Mouse (Mus musculus) macrophage (primary cell): ENCODE data around the gene Rsph1. TPM values are rescaled to one million over a fixed set of nuclear protein-coding genes. Genes with fewer than 3 reads are reported as not detected.

Source experiments
- H3K27ac ChIP-seq: fragments of 350-480 bp; formaldehyde crosslinking; 2 replicates; pipeline ENCODE4 v1.9.0; 2021
- H3K36me3 ChIP-seq: fragments of 350-480 bp; formaldehyde crosslinking; 2 replicates; pipeline ENCODE4 v1.9.0; 2021; ENCODE audit errors: inconsistent target
- H3K4me3 ChIP-seq: fragments of 350-480 bp; formaldehyde crosslinking; 2 replicates; pipeline ENCODE4 v1.9.0; 2021; ENCODE audit errors: inconsistent target
- H3K79me2 ChIP-seq: fragments of 350-480 bp; formaldehyde crosslinking; 2 replicates; pipeline ENCODE4 v1.9.0; 2021; ENCODE audit errors: inconsistent target
- WGBS: methylation state at CpG from one replicate; pipeline ENCODE4 v1.1.7; 2026; ENCODE audit warnings: inconsistent platforms; ENCODE audit not compliant: missing documents; 5-methylcytosine and 5-hydroxymethylcytosine counted together
- polyA plus RNA-seq: library from polyadenylated mRNA; stranded (reverse); fragments of 250-400 nt; gene quantifications from 3 replicates; pipeline ENCODE4 v1.2.4, GENCODE M21; 2018; ENCODE audit warnings: inconsistent platforms

Gene Rsph1
- polyA plus RNA-seq, 1 experiment from 2014 or later, result 0.92 TPM

DNA sequence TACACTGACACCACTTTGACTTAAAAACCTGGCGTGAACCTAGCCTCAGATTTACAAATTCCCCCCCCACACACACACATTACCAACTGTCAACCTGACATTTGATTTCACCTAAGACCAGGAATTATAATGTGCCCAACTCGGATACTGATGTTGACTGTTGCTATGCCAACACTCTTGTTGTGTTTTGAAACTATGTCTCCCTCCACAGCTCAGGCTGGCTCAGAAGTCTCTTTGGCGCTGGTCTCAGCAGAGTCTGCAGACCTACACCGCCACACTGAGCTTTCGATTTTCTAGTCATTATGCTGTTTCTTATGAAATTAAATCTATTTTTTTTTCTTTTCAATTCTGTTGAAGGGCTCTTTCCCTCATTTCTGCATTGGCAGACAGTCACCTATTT lies 14.5 kb downstream of the Rsph1 start:
- Histone ChIP-seq H3K79me2 (no peaks in the 10 kb centered on the region), H3K36me3 (no peaks in the 10 kb centered on the region), H3K4me3 (no peak overlapping the region), H3K27ac (no peak overlapping the region)
- 85% methylated on average over 5 of the region's 5 CpGs for WGBS

DNA sequence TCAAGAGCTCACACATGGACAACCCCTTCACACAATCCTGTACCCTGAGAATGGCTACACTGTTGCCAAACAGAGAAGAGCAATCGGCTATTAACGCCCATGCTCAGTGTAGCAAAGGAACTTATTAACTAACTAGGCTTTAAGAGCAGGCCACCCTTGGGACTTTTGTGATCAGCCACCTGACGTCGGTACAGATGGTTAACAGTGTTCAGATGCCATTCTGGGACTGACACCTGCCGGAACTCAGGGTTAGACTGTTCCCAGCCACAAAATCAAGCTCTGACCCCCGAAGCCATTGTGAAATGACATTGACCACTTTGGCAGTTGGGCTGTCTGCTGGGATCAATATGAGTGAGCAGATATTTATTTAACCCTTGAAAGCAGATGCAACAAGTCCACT lies 15.8 kb downstream of the Rsph1 start:
- H3K4me3 ChIP-seq, result no peak overlapping the region
- no peaks in the 10 kb centered on the region for H3K36me3 ChIP-seq
- H3K79me2 ChIP-seq, result no peaks in the 10 kb centered on the region
- 87% methylated on average over 6 of the region's 6 CpGs for WGBS
- H3K27ac ChIP-seq, result no peak overlapping the region

GRCm38 (mm10) chr17:31260430-31260829 lies 16.8 kb downstream of the Rsph1 start:
- Histone ChIP-seq H3K27ac (no peak overlapping the region), H3K79me2 (no peaks in the 10 kb centered on the region), H3K36me3 (no peaks in the 10 kb centered on the region), H3K4me3 (no peak overlapping the region)
- 85% methylated on average over 7 of the region's 7 CpGs for WGBS

- no peak overlapping the region for H3K27ac ChIP-seq
- H3K4me3 ChIP-seq, result no peak overlapping the region
- WGBS, result 71% methylated on average over 4 of the region's 4 CpGs
- H3K36me3 ChIP-seq, result no peaks in the 10 kb centered on the region
- H3K79me2 ChIP-seq, result no peaks in the 10 kb centered on the region
These were observed 17.4 kb downstream of the Rsph1 start for GRCm38 (mm10) chr17:31259825-31260224.

GRCm38 (mm10) chr17:31259145-31259544 lies 18.0 kb downstream of the Rsph1 start:
- WGBS, result 98% methylated on average over 4 of the region's 4 CpGs
- Histone ChIP-seq H3K4me3 (no peak overlapping the region), H3K27ac (no peak overlapping the region), H3K79me2 (no peaks in the 10 kb centered on the region), H3K36me3 (no peaks in the 10 kb centered on the region)

GRCm38 (mm10) chr17:31258310-31258865 lies 18.8 kb downstream of the Rsph1 start:
- Histone ChIP-seq H3K79me2 (no peaks in the 10 kb centered on the region), H3K36me3 (no peaks in the 10 kb centered on the region), H3K4me3 (no peak overlapping the region), H3K27ac (no peak overlapping the region)
- 94% methylated on average over 9 of the region's 9 CpGs for WGBS

DNA sequence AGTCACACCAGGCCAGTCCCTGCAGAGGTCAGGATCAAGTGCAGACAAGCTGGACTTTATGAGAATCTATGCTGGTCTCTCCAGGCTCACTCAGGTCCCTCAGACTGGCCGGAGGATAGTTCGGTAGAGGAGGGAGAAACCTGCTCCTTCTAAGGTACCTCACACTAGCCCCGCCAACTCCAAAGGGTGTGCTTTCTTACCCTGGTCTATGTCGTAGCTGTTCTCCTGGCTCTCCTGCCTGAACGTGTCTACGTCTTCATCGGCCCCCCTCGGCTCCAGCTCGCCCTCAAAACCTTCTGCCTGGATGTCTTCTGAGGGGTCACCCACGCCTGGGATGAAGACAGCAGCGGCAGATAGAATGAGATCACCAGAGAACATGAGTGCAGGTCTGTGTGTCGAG lies 19.3 kb downstream of the Rsph1 start:
- no peaks in the 10 kb centered on the region for H3K79me2 ChIP-seq
- 97% methylated on average over 12 of the region's 12 CpGs for WGBS

GRCm38 (mm10) chr17:31257149-31257548 lies 20.0 kb downstream of the Rsph1 start:
- Histone ChIP-seq H3K79me2 (no peaks in the 10 kb centered on the region), H3K27ac (no peak overlapping the region), H3K36me3 (no peaks in the 10 kb centered on the region), H3K4me3 (no peak overlapping the region)
- WGBS, result 58% methylated on average over 1 of the region's 1 CpGs

More for the DNA sequence above, 19.3 kb downstream of the Rsph1 start:
- no peak overlapping the region for H3K4me3 ChIP-seq
- no peak overlapping the region for H3K27ac ChIP-seq
- H3K36me3 ChIP-seq, result no peaks in the 10 kb centered on the region

- 38% methylated on average over 9 of the region's 9 CpGs for WGBS
- Histone ChIP-seq H3K79me2 (no peaks in the 10 kb centered on the region), H3K4me3 (no peak overlapping the region), H3K27ac (no peak overlapping the region), H3K36me3 (no peaks in the 10 kb centered on the region)
These were observed 22.7 kb downstream of the Rsph1 start for GRCm38 (mm10) chr17:31254463-31254931.

DNA sequence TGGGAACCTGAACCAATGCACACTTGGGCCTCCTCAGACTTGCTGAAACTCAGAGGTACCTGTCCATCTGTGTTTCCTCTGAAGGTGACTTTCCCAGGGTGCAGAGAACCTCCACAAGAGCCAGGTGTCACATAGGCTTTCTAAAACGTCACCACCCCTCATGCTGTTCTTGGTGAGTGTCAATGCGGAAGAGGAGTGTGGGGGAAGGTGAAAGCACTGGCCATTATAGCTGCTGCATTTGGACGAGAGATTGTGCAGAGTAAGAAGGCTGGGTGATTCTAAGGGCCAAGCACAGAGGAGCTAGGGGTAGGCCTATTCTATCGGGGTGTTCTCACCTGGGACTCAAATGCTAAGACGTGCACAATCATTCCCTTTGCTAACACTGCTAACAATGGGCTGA lies 23.2 kb downstream of the Rsph1 start:
- Histone ChIP-seq H3K27ac (no peak overlapping the region), H3K36me3 (no peaks in the 10 kb centered on the region), H3K4me3 (no peak overlapping the region), H3K79me2 (no peaks in the 10 kb centered on the region)
- WGBS, result 85% methylated on average over 5 of the region's 5 CpGs

GRCm38 (mm10) chr17:31247144-31247543 lies 30.0 kb downstream of the Rsph1 start:
- Histone ChIP-seq H3K4me3 (no peak overlapping the region), H3K27ac (no peak overlapping the region), H3K79me2 (no peaks in the 10 kb centered on the region), H3K36me3 (no peaks in the 10 kb centered on the region)
- WGBS, result 76% methylated on average over 5 of the region's 5 CpGs

- Histone ChIP-seq H3K79me2 (no peaks in the 10 kb centered on the region), H3K36me3 (no peaks in the 10 kb centered on the region), H3K4me3 (no peak overlapping the region), H3K27ac (no peak overlapping the region)
- 56% methylated on average over 5 of the region's 5 CpGs for WGBS
These were observed 31.9 kb downstream of the Rsph1 start for GRCm38 (mm10) chr17:31245321-31245720.

- WGBS, result 10% methylated on average over 1 of the region's 1 CpGs
- no peaks in the 10 kb centered on the region for H3K79me2 ChIP-seq
- no peak overlapping the region for H3K4me3 ChIP-seq
- H3K36me3 ChIP-seq, result no peaks in the 10 kb centered on the region
- no peak overlapping the region for H3K27ac ChIP-seq
These were observed 34.4 kb downstream of the Rsph1 start for GRCm38 (mm10) chr17:31242764-31243163.

- 98% methylated on average over 8 of the region's 8 CpGs for WGBS
- Histone ChIP-seq H3K79me2 (no peaks in the 10 kb centered on the region), H3K36me3 (no peaks in the 10 kb centered on the region), H3K27ac (no peak overlapping the region), H3K4me3 (no peak overlapping the region)
These were observed 36.0 kb downstream of the Rsph1 start for GRCm38 (mm10) chr17:31241156-31241555.

DNA sequence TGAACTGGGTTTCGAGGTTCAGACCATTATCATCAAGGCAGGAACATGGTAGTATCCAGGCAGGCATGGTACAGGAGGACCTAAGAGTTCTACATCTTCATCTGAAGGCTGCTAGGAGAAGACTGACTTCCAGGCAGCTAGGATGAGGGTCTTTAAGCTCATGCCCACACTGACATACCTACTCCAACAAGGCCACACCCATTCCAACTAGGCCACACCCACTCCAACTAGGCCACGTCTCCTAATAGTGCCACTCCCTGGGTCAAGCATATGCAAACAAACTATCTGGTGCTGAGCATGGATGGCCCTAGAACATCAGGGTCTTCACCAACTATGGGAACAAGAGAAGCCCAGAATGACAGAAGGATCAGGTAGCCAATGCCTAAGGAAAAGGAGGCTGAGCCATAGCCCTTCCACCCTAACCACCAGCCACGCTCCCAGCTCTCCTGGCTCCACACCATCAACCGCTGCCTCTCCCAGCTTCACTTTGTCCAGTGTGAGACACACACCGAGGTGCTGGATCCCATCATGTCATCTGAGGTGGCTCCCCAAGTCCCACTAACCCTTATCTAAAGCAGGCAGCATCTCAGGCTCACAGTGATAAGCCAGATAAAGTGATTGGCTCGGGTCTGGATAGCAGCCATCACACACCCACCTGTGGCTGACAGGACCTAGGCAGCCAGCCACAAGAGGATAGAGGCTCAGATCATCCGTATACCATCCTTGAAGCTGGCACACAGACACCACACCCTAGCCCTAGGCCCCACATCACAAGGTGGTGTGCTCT lies 38.8 kb downstream of the Rsph1 start:
- WGBS, result 88% methylated on average over 7 of the region's 7 CpGs
- no peaks in the 10 kb centered on the region for H3K36me3 ChIP-seq
- no peak overlapping the region for H3K27ac ChIP-seq
- no peak overlapping the region for H3K4me3 ChIP-seq
- no peaks in the 10 kb centered on the region for H3K79me2 ChIP-seq
